8 mouse cellular contexts compared by ENCODE assay signal in the genomic region with DNA sequence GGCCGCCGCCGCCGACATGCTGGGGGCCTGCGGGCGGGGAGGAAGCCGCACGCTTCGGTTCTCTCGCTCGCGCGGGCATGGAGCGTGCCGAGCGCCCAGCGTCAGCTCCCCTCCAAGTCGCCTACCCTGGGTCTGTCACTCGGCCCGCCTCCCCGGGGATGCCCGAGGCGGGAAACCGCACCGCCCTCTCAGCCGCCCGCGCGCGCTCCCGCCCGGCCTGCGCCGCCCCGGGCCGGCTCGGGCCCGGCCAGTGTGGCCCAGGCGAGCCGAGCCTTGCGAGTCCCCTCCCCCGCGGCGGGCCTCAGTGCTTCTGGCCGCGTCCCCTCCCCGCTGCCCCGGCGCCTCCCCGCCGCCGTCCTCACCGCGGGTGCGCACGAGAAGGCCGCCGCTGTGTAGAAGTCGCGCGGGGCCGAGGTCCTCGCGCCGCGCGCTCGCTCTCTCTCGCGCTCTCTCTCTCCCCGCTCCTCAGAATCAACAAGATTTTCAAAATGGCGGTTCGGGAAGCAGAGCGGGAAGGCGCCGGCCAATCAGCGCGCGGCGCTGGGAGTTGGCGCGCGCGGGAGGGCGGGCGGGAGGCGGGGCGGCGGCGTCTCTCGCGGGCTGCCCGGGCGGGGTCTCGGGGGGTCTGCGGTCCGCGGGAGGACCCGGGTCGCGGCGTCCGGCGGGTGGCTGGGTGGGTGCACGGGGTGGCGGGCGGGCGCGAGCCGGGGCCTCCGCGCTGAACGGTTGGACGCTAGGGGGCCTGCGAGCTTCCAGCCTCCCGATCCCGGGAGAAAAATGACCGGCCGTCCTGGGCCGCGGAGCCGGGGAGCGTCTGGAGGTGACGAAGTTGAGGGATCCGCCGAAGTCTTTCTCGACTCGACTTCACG. TPM values are rescaled to one million over a fixed set of nuclear protein-coding genes. Genes with fewer than 3 reads are reported as not detected.
DNase-seq lines count a peak whose midpoint lies in the region; ATAC-seq lines count a peak whose summit lies in the region.

Gene Dek (minus strand): TSS at position 491 of the 869 bp plus-strand sequence.

- peak within 1 kb of the TSS; percentile 86 for H3K4me3 ChIP-seq in hindbrain, embryonic 16.5 days (ENCODE audit: low read length)

- H3K4me1 ChIP-seq in hindbrain, embryonic 16.5 days (ENCODE audit: control insufficient read depth, insufficient read depth, low read depth, low read length) = peaks cover 18% of the 10 kb centered on the region

- no peaks in the 10 kb centered on the region for H3K9me3 ChIP-seq in hindbrain, embryonic 16.5 days (ENCODE audit: control insufficient read depth, low read length)

- H3K9ac ChIP-seq in hindbrain, embryonic 16.5 days (ENCODE audit: low read depth, low read length) = peak within 1 kb of the TSS; percentile 91

- no peaks in the 10 kb centered on the region for H3K27me3 ChIP-seq in hindbrain, embryonic 16.5 days (replicated peaks; ENCODE audit: control insufficient read depth, insufficient read depth, low read length)

- peak; percentile 96 for ATAC-seq in hindbrain, embryonic 16.5 days

- under 1% methylated on average over 106 of the region's 129 CpGs for WGBS in hindbrain, embryonic 16.5 days

- DNase-seq in WW6 (ENCODE audit: low read depth, low spot score) = peak; percentile 61
- peak; percentile 79 to 84 for DNase-seq in cerebellum, postnatal 36 days
- DNase-seq in gastrocnemius, adult 18-20 months (ENCODE audit: low spot score) = peak; percentile 83
- peak; percentile 76 to 86 for DNase-seq in left cerebral cortex, adult 18-20 months (ENCODE audit: low spot score in 2 of 2)
- peak; percentile 90 to 93 for DNase-seq in lung, postnatal 4 days
- DNase-seq in retina, postnatal 1 day = peak; percentile 96
- peak; percentile 77 to 85 for DNase-seq in urinary bladder, adult 18-20 months (ENCODE audit: low spot score in 2 of 2)

- H3K4me2 ChIP-seq in hindbrain, embryonic 16.5 days (ENCODE audit: low read length) = peak within 1 kb of the TSS; percentile 88

- no peaks in the 10 kb centered on the region for H3K36me3 ChIP-seq in hindbrain, embryonic 16.5 days (ENCODE audit: control insufficient read depth, insufficient read depth, low read length)

- peak within 1 kb of the TSS; percentile 99 for H3K27ac ChIP-seq in hindbrain, embryonic 16.5 days (ENCODE audit: low read depth, low read length)

RNA-seq across cellular contexts. Expression of gene Dek, which starts in this region (rescaled TPM):
- 10 to 100 TPM; 36.0 to 36.8 TPM for total RNA-seq in gastrocnemius, adult 18-20 months (2021)
- 99.1 and 101 TPM in 2 replicates for polyA plus RNA-seq in hindbrain, embryonic 16.5 days (2015; fragmentation: Nextera tagmentation; extraction: Ambion mirVana)
- 10 to 100 TPM; 55.3 to 58.2 TPM for total RNA-seq in left cerebral cortex, adult 18-20 months (2021)

Comparison
In these comparisons a context has a peak if more than half of its experiments do, and no peak if none do; other contexts are left out.
1. Peak in every context shown above with its lines: DNase-seq, ATAC-seq, H3K4me3 ChIP-seq and H3K27ac ChIP-seq.